Mouse (Mus musculus): ENCODE results near the gene AY358078.

DNA sequence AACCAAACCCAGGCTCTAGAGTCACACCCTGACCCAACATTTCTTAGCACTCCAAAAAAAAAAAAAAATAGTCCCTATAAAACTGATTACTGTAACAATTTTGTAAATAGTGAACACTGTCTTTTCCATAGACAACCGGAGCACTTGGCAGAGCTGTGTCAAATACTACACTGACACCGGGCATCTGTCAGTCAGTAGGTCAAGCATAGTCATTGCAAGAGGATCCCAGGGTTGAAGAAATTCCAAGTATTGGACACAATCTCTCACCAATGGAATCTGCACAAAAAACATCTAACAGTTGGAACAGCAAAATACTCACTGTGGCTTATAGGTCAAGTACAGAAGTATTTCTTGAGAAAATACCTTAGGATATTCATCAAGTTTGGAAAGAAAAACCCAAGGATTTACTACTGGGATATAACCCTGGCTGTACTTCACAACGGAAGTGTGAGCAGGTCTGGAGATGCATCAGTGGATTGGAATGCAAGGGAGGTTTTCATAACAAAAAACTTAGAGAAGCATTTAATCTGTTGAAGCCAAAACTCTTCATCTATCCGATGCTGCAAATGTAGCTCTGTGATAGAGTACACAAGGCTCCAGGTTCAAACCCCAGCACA lies 20.9 kb upstream of the AY358078 start:
- TF ChIP-seq POLR2A (IDR thresholded peaks at IDR 0.05; ENCODE audit: insufficient read length, low read depth) (no peak), TCF3 (IDR thresholded peaks at IDR 0.05; ENCODE audit: insufficient read length, low read depth) (no peak), POLR2AphosphoS2 (IDR thresholded peaks at IDR 0.05; ENCODE audit: insufficient read length, low read depth) (no peak), E2F4 (IDR thresholded peaks at IDR 0.05; ENCODE audit: insufficient read depth) (no peak), TCF12 (IDR thresholded peaks at IDR 0.05; ENCODE audit: insufficient read depth, poor library complexity, severe bottlenecking) (no peak), MAX (IDR thresholded peaks at IDR 0.05; ENCODE audit: low read depth) (no peak)
